Mouse (Mus musculus): ENCODE measurements around the gene Flt3l. TPM values are rescaled to one million over a fixed set of nuclear protein-coding genes. Genes with fewer than 3 reads are reported as not detected.

Gene Flt3l
- polyA plus RNA-seq, 1 experiment from 2014 or later = 0.72 TPM

DNA sequence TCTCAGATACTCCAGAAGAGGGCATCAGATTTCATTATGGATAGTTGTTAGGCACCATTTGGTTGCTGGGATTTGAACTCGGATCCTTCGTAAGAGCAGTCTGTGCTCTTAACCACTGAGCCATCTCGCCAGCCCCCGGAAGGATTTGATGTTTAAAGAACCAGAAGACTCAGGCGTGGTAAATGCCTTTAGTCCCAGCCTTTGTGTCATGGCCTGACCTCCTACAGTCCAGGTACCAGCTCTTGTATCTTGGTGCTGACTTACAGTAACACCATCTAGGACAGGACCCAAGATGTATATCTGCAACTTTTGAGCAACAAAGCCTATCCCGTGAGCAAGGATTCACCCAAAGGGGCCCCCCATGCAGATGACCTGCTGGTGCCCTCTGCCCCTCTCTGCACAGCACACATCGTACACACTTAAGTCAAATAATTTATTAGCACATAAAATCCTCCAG lies 11.1 kb downstream of the Flt3l start:
- H3K4me2 ChIP-seq = peak overlapping the region; percentile 92
- H3K9ac ChIP-seq = peak overlapping the region; percentile 33; the same call in 1 of the 2 replicates
- peaks cover 19% of the 10 kb centered on the region for H3K4me1 ChIP-seq (ENCODE audit: insufficient read depth)
- H3K36me3 ChIP-seq (ENCODE audit: insufficient read depth) = peaks cover 67% of the 10 kb centered on the region
- 16% methylated on average over 7 of the region's 7 CpGs for WGBS
- H3K9me3 ChIP-seq (ENCODE audit: low read depth, low read length) = no peaks in the 10 kb centered on the region
- no peaks in the 10 kb centered on the region for H3K27me3 ChIP-seq (ENCODE audit: insufficient read depth, low read length)
- H3K4me3 ChIP-seq (ENCODE audit: low read depth, low read length) = no peak overlapping the region
- peak; percentile 80 for DNase-seq
- ATAC-seq (ENCODE audit: insufficient read depth) = no peak
- TF ChIP-seq CTCF (IDR thresholded peaks at IDR 0.05; ENCODE audit: low read depth) = peak; percentile 50
- H3K27ac ChIP-seq (ENCODE audit: low read depth) = peak overlapping the region; percentile 95

DNA sequence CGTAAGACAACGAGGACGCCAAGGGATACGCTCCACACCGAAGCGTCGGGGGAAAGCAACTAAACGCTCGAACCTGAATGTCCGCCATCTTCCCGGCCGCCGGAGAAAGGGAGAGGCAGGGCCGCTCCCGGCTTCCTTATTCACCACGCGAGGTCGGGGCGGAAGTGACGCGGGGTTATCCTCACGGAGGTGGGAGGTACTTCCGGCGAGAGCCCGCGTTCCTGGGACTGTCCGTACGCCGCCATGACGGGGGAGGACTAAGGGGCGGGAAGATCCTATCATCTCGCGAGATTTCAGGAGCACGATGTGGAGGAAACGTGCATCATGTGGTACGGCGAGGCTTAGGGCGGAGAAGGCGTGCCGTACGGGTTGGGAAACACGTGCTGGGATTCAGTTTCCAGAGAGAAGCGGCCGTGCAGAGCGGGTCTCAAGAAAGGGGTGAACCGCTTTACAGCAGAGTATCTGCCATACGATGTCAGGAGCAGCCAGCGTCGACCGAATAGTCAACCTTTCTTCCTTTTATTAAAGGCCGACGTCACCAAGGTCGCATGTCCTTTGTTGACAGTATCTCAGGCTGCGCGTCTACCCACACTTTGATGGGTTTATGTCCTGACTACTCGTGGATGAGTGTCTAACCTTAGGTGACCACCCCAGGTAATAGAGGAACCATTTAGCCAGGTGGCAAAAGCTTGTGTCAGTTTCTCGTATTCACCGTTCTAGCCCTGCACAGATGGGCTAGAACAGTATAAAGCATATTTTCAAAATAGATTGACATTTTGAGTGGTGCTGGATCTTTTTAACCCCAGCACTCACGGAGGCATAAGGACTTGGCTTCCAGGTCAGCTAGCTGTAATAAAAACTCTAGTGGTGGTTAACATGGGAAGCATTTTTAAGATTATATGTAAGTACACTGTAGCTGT lies 11.7 kb downstream of the Flt3l start, which contains the start of gene Rps11:
Gene Rps11, minus strand, starts transcription at position 216 of the 920 bp plus-strand sequence.
- Histone ChIP-seq H3K27me3 (ENCODE audit: insufficient read depth, low read length) (no peaks in the 10 kb centered on the region), H3K9ac (peak within 1 kb of the TSS; percentile 98), H3K9me3 (ENCODE audit: low read depth, low read length) (no peaks in the 10 kb centered on the region), H3K36me3 (ENCODE audit: insufficient read depth) (peaks cover 73% of the 10 kb centered on the region), H3K4me3 (ENCODE audit: low read depth, low read length) (peak within 1 kb of the TSS; percentile 99), H3K4me2 (peak within 1 kb of the TSS; percentile 92), H3K4me1 (ENCODE audit: insufficient read depth) (peaks cover 15% of the 10 kb centered on the region), H3K27ac (ENCODE audit: low read depth) (peak within 1 kb of the TSS; percentile 95)
- TF ChIP-seq CTCF (IDR thresholded peaks at IDR 0.05; ENCODE audit: low read depth) = no peak
- WGBS = under 1% methylated on average over 59 of the region's 59 CpGs
- peak; percentile 100 for DNase-seq
- peak; percentile 79 for ATAC-seq (ENCODE audit: insufficient read depth)

DNA sequence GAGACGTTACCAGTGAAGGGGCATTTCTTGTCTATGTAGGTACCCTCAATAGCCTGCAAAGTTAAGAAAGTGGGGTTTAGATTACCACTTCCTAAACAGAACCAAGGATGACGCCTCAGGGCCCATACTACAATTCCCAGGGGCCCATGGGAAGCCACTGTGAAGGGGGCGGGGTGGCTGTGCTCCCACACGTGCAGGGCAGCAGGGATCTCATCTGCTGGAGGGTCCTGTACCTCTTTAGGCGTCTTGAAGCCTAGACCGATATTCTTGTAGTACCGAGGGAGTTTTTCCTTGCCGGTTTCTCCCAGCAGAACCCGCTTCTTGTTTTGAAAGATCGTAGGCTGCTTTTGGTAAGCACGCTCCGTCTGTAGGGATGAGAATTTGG lies 13.1 kb downstream of the Flt3l start:
- Histone ChIP-seq H3K27me3 (ENCODE audit: insufficient read depth, low read length) (no peaks in the 10 kb centered on the region), H3K4me3 (ENCODE audit: low read depth, low read length) (peak overlapping the region; percentile 99), H3K36me3 (ENCODE audit: insufficient read depth) (peaks cover 82% of the 10 kb centered on the region), H3K9ac (peak overlapping the region; percentile 98), H3K9me3 (ENCODE audit: low read depth, low read length) (no peaks in the 10 kb centered on the region), H3K27ac (ENCODE audit: low read depth) (peak overlapping the region; percentile 95; the same call in 1 of the 2 replicates), H3K4me2 (peak overlapping the region; percentile 81), H3K4me1 (ENCODE audit: insufficient read depth) (peaks cover 15% of the 10 kb centered on the region)
- 19% methylated on average over 12 of the region's 12 CpGs for WGBS
- DNase-seq (peak; percentile 53), ATAC-seq (ENCODE audit: insufficient read depth) (no peak)
- no peak for TF ChIP-seq CTCF (IDR thresholded peaks at IDR 0.05; ENCODE audit: low read depth)

DNA sequence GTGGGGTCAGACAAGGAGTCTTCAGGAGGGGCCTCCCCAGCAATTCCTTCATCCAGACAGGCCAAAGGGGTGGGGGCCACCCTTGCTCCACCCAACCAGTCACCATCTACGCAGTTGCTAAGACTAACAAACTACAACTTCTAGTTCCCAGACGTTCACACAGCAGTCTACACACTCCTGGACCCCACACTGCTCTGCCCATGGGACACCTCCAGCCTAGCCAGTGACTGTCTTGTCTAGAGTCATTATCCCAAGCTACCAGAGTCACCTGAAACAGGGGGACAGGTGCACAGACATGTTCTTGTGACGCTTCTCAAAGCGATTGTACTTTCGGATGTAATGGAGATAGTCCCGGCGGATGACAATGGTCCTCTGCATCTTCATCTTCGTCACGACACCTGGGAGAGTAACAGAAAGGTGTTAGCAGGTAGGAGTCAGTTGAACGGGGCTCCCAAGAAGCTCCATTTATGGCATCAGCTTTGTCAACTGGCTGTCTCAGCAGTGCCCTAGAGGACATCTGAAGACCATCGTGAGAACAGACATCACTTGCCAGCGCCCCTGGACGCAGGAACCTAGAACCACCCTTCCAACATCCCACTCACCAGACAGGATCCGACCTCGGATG lies 13.6 kb downstream of the Flt3l start:
- Histone ChIP-seq H3K4me3 (ENCODE audit: low read depth, low read length) (peak overlapping the region; percentile 99), H3K27ac (ENCODE audit: low read depth) (peak overlapping the region; percentile 95; the same call in 1 of the 2 replicates), H3K4me2 (peak overlapping the region; percentile 81), H3K4me1 (ENCODE audit: insufficient read depth) (peaks cover 15% of the 10 kb centered on the region), H3K9me3 (ENCODE audit: low read depth, low read length) (no peaks in the 10 kb centered on the region), H3K9ac (peak overlapping the region; percentile 98), H3K36me3 (ENCODE audit: insufficient read depth) (peaks cover 80% of the 10 kb centered on the region), H3K27me3 (ENCODE audit: insufficient read depth, low read length) (no peaks in the 10 kb centered on the region)
- DNase-seq (no peak), ATAC-seq (ENCODE audit: insufficient read depth) (no peak)
- TF ChIP-seq CTCF (IDR thresholded peaks at IDR 0.05; ENCODE audit: low read depth) = no peak
- 74% methylated on average over 15 of the region's 15 CpGs for WGBS

DNA sequence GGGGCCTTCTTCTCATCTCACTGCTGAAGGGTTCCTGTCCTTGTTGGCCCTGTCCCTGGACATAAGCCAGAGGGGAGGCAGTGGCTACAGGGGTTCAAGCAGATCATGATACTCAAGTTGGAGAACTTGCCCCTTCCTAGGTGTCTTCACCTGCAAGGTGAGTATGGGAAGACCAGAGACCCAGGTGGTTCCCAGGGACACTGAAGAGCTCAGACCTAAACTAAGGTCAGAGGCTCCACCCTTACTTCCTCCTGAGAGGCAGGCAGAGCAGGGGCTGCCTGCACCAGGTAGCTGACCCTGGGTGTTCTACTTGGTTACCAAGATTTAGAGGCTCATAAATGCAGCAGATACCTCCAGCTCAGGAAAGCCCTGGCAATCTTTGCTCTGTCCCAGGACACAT lies 14.3 kb downstream of the Flt3l start:
- Histone ChIP-seq H3K27ac (ENCODE audit: low read depth) (peak overlapping the region; percentile 54), H3K36me3 (ENCODE audit: insufficient read depth) (peaks cover 73% of the 10 kb centered on the region), H3K9me3 (ENCODE audit: low read depth, low read length) (no peaks in the 10 kb centered on the region), H3K4me1 (ENCODE audit: insufficient read depth) (peaks cover 13% of the 10 kb centered on the region), H3K27me3 (ENCODE audit: insufficient read depth, low read length) (no peaks in the 10 kb centered on the region), H3K4me2 (peak overlapping the region; percentile 81), H3K9ac (peak overlapping the region; percentile 1), H3K4me3 (ENCODE audit: low read depth, low read length) (no peak overlapping the region; the same call in 1 of the 2 replicates)
- DNase-seq (no peak), ATAC-seq (ENCODE audit: insufficient read depth) (no peak)
- TF ChIP-seq CTCF (IDR thresholded peaks at IDR 0.05; ENCODE audit: low read depth) = no peak

DNA sequence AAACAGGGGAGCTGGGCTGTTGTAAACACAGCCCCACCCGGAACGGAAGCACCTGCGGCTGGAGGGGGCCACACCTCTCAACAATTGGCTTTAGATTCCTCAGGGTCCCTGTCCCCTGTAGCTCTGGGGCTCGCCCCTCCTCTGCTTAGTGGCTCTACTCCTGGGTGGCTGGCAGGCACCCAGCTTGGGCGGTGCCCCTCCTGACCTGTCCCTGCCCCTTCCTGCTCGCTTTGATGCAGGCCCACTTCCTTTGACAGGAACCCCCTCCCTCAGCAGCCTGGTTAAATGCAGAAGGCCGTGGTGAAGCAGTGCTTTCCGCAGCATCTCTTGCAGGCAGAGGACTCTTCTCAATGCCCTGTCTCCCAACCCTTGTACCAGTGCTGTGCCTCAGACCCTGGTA lies 14.8 kb downstream of the Flt3l start:
- peak overlapping the region; percentile 81; the same call in 1 of the 2 replicates for H3K4me2 ChIP-seq
- no peak overlapping the region for H3K4me3 ChIP-seq (ENCODE audit: low read depth, low read length)

More for the DNA sequence above, 14.8 kb downstream of the Flt3l start:
- TF ChIP-seq CTCF (IDR thresholded peaks at IDR 0.05; ENCODE audit: low read depth) = no peak
- DNase-seq = peak; percentile 58
- Histone ChIP-seq H3K27me3 (ENCODE audit: insufficient read depth, low read length) (no peaks in the 10 kb centered on the region), H3K27ac (ENCODE audit: low read depth) (no peak overlapping the region; the same call in 1 of the 2 replicates), H3K9ac (peak overlapping the region; percentile 1; the same call in 1 of the 2 replicates), H3K4me1 (ENCODE audit: insufficient read depth) (peaks cover 12% of the 10 kb centered on the region), H3K9me3 (ENCODE audit: low read depth, low read length) (no peaks in the 10 kb centered on the region), H3K36me3 (ENCODE audit: insufficient read depth) (peaks cover 67% of the 10 kb centered on the region)
- ATAC-seq (ENCODE audit: insufficient read depth) = no peak
- 50% methylated on average over 8 of the region's 8 CpGs for WGBS
